Comparison of ENCODE assay signal across 23 mouse cellular contexts in the genomic region with DNA sequence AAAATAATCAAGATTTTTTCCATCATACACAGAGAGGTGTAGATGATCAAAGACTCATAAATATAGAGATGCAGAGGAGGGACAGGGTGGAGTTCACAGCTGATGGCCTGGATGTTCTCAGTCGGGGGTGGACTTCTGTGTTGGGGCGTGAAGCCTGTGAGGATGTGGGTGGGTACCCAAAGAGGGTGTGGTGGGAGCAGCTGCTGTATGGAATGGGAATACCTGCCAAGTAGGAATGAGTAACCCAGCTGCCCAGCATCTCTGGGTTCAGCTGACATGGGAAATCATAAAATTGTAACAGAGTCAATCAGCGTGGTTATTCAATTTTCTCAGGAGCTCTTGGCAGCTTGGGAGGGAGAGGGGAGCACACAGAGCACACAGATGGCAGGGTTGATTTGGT.
A peak's percentile ranks its signal among the peaks of the same experiment; 100 is the strongest.
DNase-seq lines count a peak whose midpoint lies in the region; ATAC-seq lines count a peak whose summit lies in the region.
"Had no signal": no experiment of that assay in that cellular context is flagged by ENCODE, and none has a peak within 500 bp of the region (broad histone marks: within the 10 kb centered on the region; RNA-seq: fewer than 3 reads in every experiment).

No protein-coding gene starts in this region.

- H3K36me3 ChIP-seq in hindbrain, embryonic 16.5 days (ENCODE audit: control insufficient read depth, insufficient read depth, low read length), result no peaks in the 10 kb centered on the region
- no peaks in the 10 kb centered on the region for H3K36me3 ChIP-seq in hindbrain, embryonic 13.5 days
- H3K36me3 ChIP-seq: kidney, embryonic 15.5 days had no signal

- no peaks in the 10 kb centered on the region for H3K27me3 ChIP-seq in hindbrain, embryonic 16.5 days (replicated peaks; ENCODE audit: control insufficient read depth, insufficient read depth, low read length)
- no peaks in the 10 kb centered on the region for H3K27me3 ChIP-seq in hindbrain, embryonic 13.5 days
- H3K27me3 ChIP-seq: kidney, embryonic 15.5 days had no signal

- 86% methylated on average over 3 of the region's 3 CpGs for WGBS in hindbrain, embryonic 16.5 days
- 77% methylated on average over 3 of the region's 3 CpGs for WGBS in hindbrain, embryonic 13.5 days

- no peaks in the 10 kb centered on the region for H3K9me3 ChIP-seq in hindbrain, embryonic 16.5 days (ENCODE audit: control insufficient read depth, low read length)
- no peaks in the 10 kb centered on the region for H3K9me3 ChIP-seq in hindbrain, embryonic 13.5 days
- H3K9me3 ChIP-seq: kidney, embryonic 15.5 days had no signal

- peak; percentile 22 to 32 for DNase-seq in cerebellum, postnatal 10 days
- DNase-seq in retina, embryonic 14.5 days (ENCODE audit: low spot score), result peak; percentile 5
- no peak for DNase-seq in retina, postnatal 1 day
- DNase-seq in left cerebral cortex, adult 18-20 months (ENCODE audit: low spot score in 2 of 2), result no peak
- DNase-seq: adrenal gland, postnatal 25 days; cerebellum, adult 18-20 months; heart, postnatal 14 days; kidney, adult 11 months; kidney, postnatal 25 days; liver; lung, adult 2 months; lung, postnatal 10 days; midbrain, embryonic 14.5 days; right cerebral cortex, postnatal 14 days had no signal

- no peak for ATAC-seq in cerebellum, adult (ENCODE audit: insufficient number of reproducible peaks, low FRiP score, low TSS enrichment)
- peak; percentile 73 for ATAC-seq in hindbrain, embryonic 16.5 days
- no peak for ATAC-seq in hindbrain, embryonic 13.5 days (ENCODE audit: low FRiP score)
- ATAC-seq: CD4-positive, CD25-positive, alpha-beta regulatory T cell, adult 4 months; forebrain, embryonic 14.5 days; inflammation-experienced regulatory T-cells, adult 6 months had no signal

- H3K4me1 ChIP-seq in hindbrain, embryonic 16.5 days (ENCODE audit: control insufficient read depth, insufficient read depth, low read depth, low read length), result no peaks in the 10 kb centered on the region
- H3K4me1 ChIP-seq in hindbrain, embryonic 13.5 days (replicated peaks), result no peaks in the 10 kb centered on the region

- no peak overlapping the region for H3K27ac ChIP-seq in hindbrain, embryonic 16.5 days (ENCODE audit: low read depth, low read length)
- H3K27ac ChIP-seq in hindbrain, embryonic 13.5 days, result no peak overlapping the region
- H3K27ac ChIP-seq: kidney, embryonic 15.5 days; liver, embryonic 14.5 days; macrophage had no signal

- no peak overlapping the region for H3K9ac ChIP-seq in hindbrain, embryonic 16.5 days (ENCODE audit: low read depth, low read length)
- no peak overlapping the region for H3K9ac ChIP-seq in hindbrain, embryonic 13.5 days
- H3K9ac ChIP-seq: kidney, embryonic 15.5 days; liver, embryonic 14.5 days had no signal

- no peak overlapping the region for H3K4me2 ChIP-seq in hindbrain, embryonic 16.5 days (ENCODE audit: low read length)
- no peak overlapping the region for H3K4me2 ChIP-seq in hindbrain, embryonic 13.5 days
- H3K4me2 ChIP-seq: kidney, embryonic 15.5 days had no signal

- no peak overlapping the region for H3K4me3 ChIP-seq in hindbrain, embryonic 16.5 days (ENCODE audit: low read length)
- no peak overlapping the region for H3K4me3 ChIP-seq in hindbrain, embryonic 13.5 days
- H3K4me3 ChIP-seq: kidney, embryonic 15.5 days had no signal

Comparison
In these comparisons a context has a peak if more than half of its experiments do, and no peak if none do; other contexts are left out.
1. DNase-seq: peak in cerebellum, postnatal 10 days (2 of 2) and retina, embryonic 14.5 days (single experiment); none in retina, postnatal 1 day (single experiment) and left cerebral cortex, adult 18-20 months (0 of 2).